Mouse (Mus musculus): ENCODE data around the gene Styk1.

GRCm38 (mm10) chr6:131327076-131327475 is 26.3 kb downstream of the Styk1 start:
- TF ChIP-seq GATA1 (IDR thresholded peaks at IDR 0.05; ENCODE audit: borderline replicate concordance, low read length) (no peak), FLI1 (IDR thresholded peaks at IDR 0.05; ENCODE audit: low read length) (no peak)
